In genomic region chr2:155862573-155863300, GRCm38 (mm10) we compare ENCODE assay signal across 8 mouse cellular contexts. TPM values are rescaled to one million over a fixed set of nuclear protein-coding genes. Genes with fewer than 3 reads are reported as not detected.
DNase-seq lines count a peak whose midpoint lies in the region; ATAC-seq lines count a peak whose summit lies in the region.

No protein-coding gene starts in this region.

- no peak for DNase-seq in forebrain, embryonic 11.5 days (ENCODE audit: low spot score)
- DNase-seq in forebrain, embryonic 10.5 days (ENCODE audit: extremely low spot score, low spot score) = no peak
- DNase-seq in urinary bladder, postnatal 14 days (ENCODE audit: low spot score) = peak; percentile 36
- no peak for DNase-seq in urinary bladder, adult 2 months (ENCODE audit: low spot score)
- DNase-seq in T-cell, adult 2 months (ENCODE audit: low spot score) = no peak
- DNase-seq in urinary bladder, postnatal 25 days (ENCODE audit: low spot score) = no peak

- H3K9ac ChIP-seq in forebrain, embryonic 11.5 days (ENCODE audit: low read length) = no peak overlapping the region
- 0 out of 2 replicates have a peak overlapping the region, but pooled peaks have one; percentile 26 for H3K9ac ChIP-seq in limb, embryonic 13.5 days

- H3K27ac ChIP-seq in forebrain, embryonic 11.5 days (ENCODE audit: low read depth, low read length) = no peak overlapping the region
- H3K27ac ChIP-seq in forebrain, embryonic 10.5 days = no peak overlapping the region
- H3K27ac ChIP-seq in limb, embryonic 13.5 days = peak overlapping the region; percentile 80; the same call in 1 of the 2 replicates

- H3K4me1 ChIP-seq in forebrain, embryonic 11.5 days (replicated peaks; ENCODE audit: control insufficient read depth, insufficient read depth, low read length) = 0 out of 2 replicates have a peak, but pooled peaks cover 2% of the 10 kb centered on the region
- H3K4me1 ChIP-seq in forebrain, embryonic 10.5 days = peaks cover 14% of the 10 kb centered on the region
- H3K4me1 ChIP-seq in limb, embryonic 13.5 days = peaks cover 25% of the 10 kb centered on the region

- 76% methylated on average over 13 of the region's 13 CpGs for WGBS in forebrain, embryonic 11.5 days
- WGBS in forebrain, embryonic 10.5 days = 87% methylated on average over 13 of the region's 13 CpGs
- WGBS in limb, embryonic 13.5 days = 27% methylated on average over 13 of the region's 13 CpGs

- no peak overlapping the region for H3K4me2 ChIP-seq in forebrain, embryonic 11.5 days (ENCODE audit: low read depth, low read length, severe bottlenecking)
- peak overlapping the region; percentile 41 for H3K4me2 ChIP-seq in limb, embryonic 13.5 days (replicated peaks)

- H3K36me3 ChIP-seq in forebrain, embryonic 11.5 days (ENCODE audit: control insufficient read depth, insufficient read depth, low read length) = no peaks in the 10 kb centered on the region
- H3K36me3 ChIP-seq in forebrain, embryonic 10.5 days (replicated peaks) = peaks cover 32% of the 10 kb centered on the region
- peaks cover 21% of the 10 kb centered on the region for H3K36me3 ChIP-seq in limb, embryonic 13.5 days

- H3K9me3 ChIP-seq in forebrain, embryonic 11.5 days (ENCODE audit: control insufficient read depth, low read length) = no peaks in the 10 kb centered on the region
- H3K9me3 ChIP-seq in forebrain, embryonic 10.5 days = no peaks in the 10 kb centered on the region
- H3K9me3 ChIP-seq in limb, embryonic 13.5 days = no peaks in the 10 kb centered on the region

- ATAC-seq in forebrain, embryonic 11.5 days (replicated peaks; ENCODE audit: low FRiP score) = peak; percentile 83; the same call in 1 of the 2 replicates
- peak; percentile 95 for ATAC-seq in limb, embryonic 13.5 days (ENCODE audit: low FRiP score, low read depth)
- no peak for ATAC-seq in CD4-positive, CD25-positive, alpha-beta regulatory T cell, adult 4 months

- no peak overlapping the region for H3K4me3 ChIP-seq in forebrain, embryonic 11.5 days (ENCODE audit: low read depth, low read length)
- no peak overlapping the region; the same call in 1 of the 2 replicates for H3K4me3 ChIP-seq in forebrain, embryonic 10.5 days
- no peak overlapping the region for H3K4me3 ChIP-seq in limb, embryonic 13.5 days

- H3K27me3 ChIP-seq in forebrain, embryonic 11.5 days (ENCODE audit: control insufficient read depth, insufficient read depth, low read length) = no peaks in the 10 kb centered on the region
- H3K27me3 ChIP-seq in forebrain, embryonic 10.5 days (ENCODE audit: poor library complexity, severe bottlenecking) = no peaks in the 10 kb centered on the region
- no peaks in the 10 kb centered on the region for H3K27me3 ChIP-seq in limb, embryonic 13.5 days

RNA-seq across cellular contexts. Expression of gene Fam83c, which starts 28.1 kb away (rescaled TPM):
- 0.23 and 0.39 TPM in 2 replicates for polyA plus RNA-seq in forebrain, embryonic 11.5 days (2014; fragmentation: Nextera tagmentation; extraction: Ambion mirVana)
- 0.26 and 0.29 TPM in 2 replicates for polyA plus RNA-seq in forebrain, embryonic 10.5 days (2016; fragmentation: Nextera tagmentation; extraction: Ambion mirVana)
- polyA plus RNA-seq in urinary bladder, adult 2 months (2012; rRNA removed) = 2.6 and 3.7 TPM in 2 replicates
- polyA plus RNA-seq in limb, embryonic 13.5 days (2015; fragmentation: Nextera tagmentation; extraction: Ambion mirVana) = 0.42 and 0.47 TPM in 2 replicates
- polyA plus RNA-seq in CD4-positive, CD25-positive, alpha-beta regulatory T cell, adult 4 months (2017; shearing (Covaris generic)) = not detected

RNA-seq across cellular contexts. Expression of gene Eif6, which starts 36.0 kb away (rescaled TPM):
- polyA plus RNA-seq in forebrain, embryonic 11.5 days (2014; fragmentation: Nextera tagmentation; extraction: Ambion mirVana) = 164 and 198 TPM in 2 replicates
- 241 and 249 TPM in 2 replicates for polyA plus RNA-seq in forebrain, embryonic 10.5 days (2016; fragmentation: Nextera tagmentation; extraction: Ambion mirVana)
- polyA plus RNA-seq in urinary bladder, adult 2 months (2012; rRNA removed) = 63.3 and 65.9 TPM in 2 replicates
- 188 and 192 TPM in 2 replicates for polyA plus RNA-seq in limb, embryonic 13.5 days (2015; fragmentation: Nextera tagmentation; extraction: Ambion mirVana)
- 10 to 100 TPM; 63.3 to 77.1 TPM for polyA plus RNA-seq in CD4-positive, CD25-positive, alpha-beta regulatory T cell, adult 4 months (2017; shearing (Covaris generic))

RNA-seq across cellular contexts. Expression of gene BC029722, which starts 43.5 kb away (rescaled TPM):
- polyA plus RNA-seq in forebrain, embryonic 11.5 days (2014; fragmentation: Nextera tagmentation; extraction: Ambion mirVana) = 6.9 and 8.0 TPM in 2 replicates
- 5.9 and 6.8 TPM in 2 replicates for polyA plus RNA-seq in forebrain, embryonic 10.5 days (2016; fragmentation: Nextera tagmentation; extraction: Ambion mirVana)
- polyA plus RNA-seq in urinary bladder, adult 2 months (2012; rRNA removed) = 42.8 and 48.4 TPM in 2 replicates
- polyA plus RNA-seq in limb, embryonic 13.5 days (2015; fragmentation: Nextera tagmentation; extraction: Ambion mirVana) = 16.2 and 18.1 TPM in 2 replicates
- 10 to 100 TPM; 12.8 to 16.5 TPM for polyA plus RNA-seq in CD4-positive, CD25-positive, alpha-beta regulatory T cell, adult 4 months (2017; shearing (Covaris generic))
